Mouse (Mus musculus) ES-E14 (cell line): Measurements from ENCODE around the gene Polr3b.

Experiments
- HCFC1 ChIP-seq: IDR thresholded peaks from 2 replicates; pipeline ENCODE4 v1.6.1; 2012; ENCODE audit warnings: low read length, inconsistent platforms, borderline replicate concordance; ENCODE audit not compliant: insufficient read depth
- MAFK ChIP-seq: IDR thresholded peaks from 2 replicates; pipeline ENCODE4 v1.6.1; 2014; ENCODE audit warnings: mild to moderate bottlenecking, low read depth, low read length, inconsistent platforms; ENCODE audit not compliant: insufficient read depth
- ZNF384 ChIP-seq: IDR thresholded peaks from 2 replicates; pipeline ENCODE4 v1.6.1; 2012; ENCODE audit warnings: low read depth, low read length, inconsistent platforms

- TF ChIP-seq MAFK (no peak), HCFC1 (0 out of 2 replicates have a peak, but pooled peaks have one; percentile 9), ZNF384 (no peak)
Observed at GRCm38 (mm10) chr10:84576029-84576394, 46.1 kb upstream of the Polr3b start.
